Mouse (Mus musculus) liver, adult 2 months (tissue): ENCODE measurements around the gene Slco4c1. TPM values are rescaled to one million over a fixed set of nuclear protein-coding genes. Genes with fewer than 3 reads are reported as not detected.

Experiments used
- DNase-seq: peaks from one replicate; pipeline ENCODE4 v3.0.0-alpha.2; 2011; ENCODE audit warnings: low read depth, low spot score; ENCODE audit errors: extremely low read depth
- H3K27ac ChIP-seq: fragments of 200-500 bp; replicated peaks from 2 replicates; pipeline ENCODE4 v1.5.1; 2012; ENCODE audit warnings: low read depth, mild to moderate bottlenecking, control low read depth, inconsistent platforms, low read length; ENCODE audit not compliant: insufficient read depth
- H3K27me3 ChIP-seq: fragments of 200-500 bp; 2 replicates; pipeline ENCODE4 v1.6.1; 2012; ENCODE audit warnings: mild to moderate bottlenecking, moderate library complexity, low read length, inconsistent platforms; ENCODE audit not compliant: control insufficient read depth, insufficient read depth
- H3K36me3 ChIP-seq: fragments of 200-500 bp; 2 replicates; pipeline ENCODE4 v1.6.1; 2012; ENCODE audit warnings: low read length, inconsistent platforms; ENCODE audit not compliant: control insufficient read depth, insufficient read depth
- H3K4me1 ChIP-seq: fragments of 200-500 bp; 2 replicates; pipeline ENCODE4 v1.6.1; 2011; ENCODE audit warnings: low read length; ENCODE audit not compliant: control insufficient read depth, insufficient read depth
- H3K4me3 ChIP-seq: fragments of 200-500 bp; 2 replicates; pipeline ENCODE4 v1.5.1; 2011; ENCODE audit warnings: low read depth, mild to moderate bottlenecking, control low read depth, low read length, moderate library complexity; ENCODE audit not compliant: insufficient read depth
- H3K79me2 ChIP-seq: fragments of 200-500 bp; 2 replicates; pipeline ENCODE4 v1.6.1; 2012; ENCODE audit warnings: inconsistent platforms, mild to moderate bottlenecking, low read length, moderate library complexity; ENCODE audit not compliant: control insufficient read depth, insufficient read depth
- H3K9ac ChIP-seq: fragments of 200-500 bp; 2 replicates; pipeline ENCODE4 v1.6.1; 2012; ENCODE audit warnings: low read depth, mild to moderate bottlenecking, control low read depth, inconsistent platforms, low read length
- CTCF ChIP-seq: fragments of 200-500 bp; IDR thresholded peaks from 2 replicates; pipeline ENCODE4 v1.5.1; 2011; ENCODE audit warnings: low read depth, low read length, control low read depth
- POLR2A ChIP-seq: fragments of 200-500 bp; IDR thresholded peaks from 2 replicates; pipeline ENCODE4 v1.6.1; 2011; ENCODE audit warnings: low read length, control low read depth; ENCODE audit not compliant: insufficient read depth; ENCODE audit errors: extremely low read depth
- WGBS: fragments of 180-500 bp; shearing (Covaris S2); methylation state at CpG from one replicate; pipeline ENCODE4 v1.1.7; 2018; 5-methylcytosine and 5-hydroxymethylcytosine counted together
- polyA plus RNA-seq: library from polyadenylated mRNA; depleted of rRNA; stranded (reverse); fragments of >200 nt; gene quantifications from 2 replicates; pipeline ENCODE4 v1.2.3, GENCODE M21; 2012
- total RNA-seq: library from RNA; depleted of rRNA; stranded (reverse); fragments of >200 nt; gene quantifications from 2 replicates; pipeline ENCODE4 v1.2.3, GENCODE M21; 2014

Gene Slco4c1
- total and polyA plus RNA-seq, 2 experiments = under 0.01 TPM; not detected in 1

DNA sequence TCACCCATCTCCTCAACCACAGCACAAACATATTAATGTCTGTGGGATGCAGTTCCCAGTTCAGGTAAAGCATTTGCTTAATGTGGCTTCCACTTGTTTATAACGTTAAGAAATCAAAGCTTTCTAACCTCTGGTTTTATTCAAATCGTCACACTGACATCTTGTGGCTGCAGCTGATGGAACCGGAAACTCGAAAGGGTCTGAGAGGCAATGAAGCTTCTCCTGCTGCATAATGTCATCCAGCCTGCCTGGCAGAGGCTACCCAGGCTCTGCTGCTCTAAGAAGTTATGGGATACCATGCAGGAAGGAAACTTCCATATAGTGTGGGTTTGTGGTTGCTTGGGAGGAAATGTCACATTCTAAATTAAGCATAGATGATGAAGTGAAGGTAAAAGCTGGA lies 103.7 kb downstream of the Slco4c1 start:
- Histone ChIP-seq H3K27me3 (no peaks in the 10 kb centered on the region), H3K27ac (no peak overlapping the region), H3K9ac (no peak overlapping the region), H3K36me3 (no peaks in the 10 kb centered on the region), H3K4me3 (no peak overlapping the region), H3K79me2 (no peaks in the 10 kb centered on the region), H3K4me1 (no peaks in the 10 kb centered on the region)
- no peak for DNase-seq
- WGBS = 20% methylated on average over 4 of the region's 4 CpGs
- TF ChIP-seq POLR2A (no peak), CTCF (no peak)

DNA sequence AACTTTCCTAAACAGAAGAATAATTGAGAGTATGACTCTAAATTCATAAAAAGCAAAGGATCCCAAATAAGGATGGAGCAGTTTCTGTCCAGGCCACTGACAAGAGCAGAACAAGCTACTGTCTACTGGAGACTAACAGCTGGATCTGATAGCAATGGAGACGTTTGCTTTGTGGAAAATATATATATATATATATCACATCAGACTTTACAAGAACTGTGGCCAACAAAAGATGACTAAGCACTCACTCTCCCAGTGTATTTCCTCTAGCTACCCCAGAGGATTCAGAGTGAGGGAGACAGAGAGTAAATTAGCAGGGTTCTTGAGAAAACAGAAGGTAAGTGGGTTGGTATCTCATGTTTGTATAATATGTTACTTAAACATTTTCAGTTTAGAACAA lies 105.4 kb downstream of the Slco4c1 start:
- H3K4me3 ChIP-seq = no peak overlapping the region
- no peak overlapping the region for H3K9ac ChIP-seq
- no peak overlapping the region for H3K27ac ChIP-seq
- DNase-seq = no peak
- no peaks in the 10 kb centered on the region for H3K79me2 ChIP-seq
- WGBS = 30% methylated on average over 1 of the region's 1 CpGs
- H3K36me3 ChIP-seq = no peaks in the 10 kb centered on the region
- H3K27me3 ChIP-seq = no peaks in the 10 kb centered on the region
- TF ChIP-seq POLR2A = no peak
- no peak for TF ChIP-seq CTCF
- no peaks in the 10 kb centered on the region for H3K4me1 ChIP-seq
